Mouse (Mus musculus) thymus, postnatal 10 days (tissue): ENCODE measurements around the gene Cyyr1.
"Not testable (repeated sequence)": the region's sequence is repeated elsewhere in the genome, so short reads cannot be mapped to it uniquely, and the experiment has no call there.

Source experiments
- DNase-seq, 2 experiments: peaks; one replicate each; pipeline ENCODE4 v3.0.0; 2021; ENCODE audit warnings: low spot score in 2 of 2

Gene Cyyr1

DNA sequence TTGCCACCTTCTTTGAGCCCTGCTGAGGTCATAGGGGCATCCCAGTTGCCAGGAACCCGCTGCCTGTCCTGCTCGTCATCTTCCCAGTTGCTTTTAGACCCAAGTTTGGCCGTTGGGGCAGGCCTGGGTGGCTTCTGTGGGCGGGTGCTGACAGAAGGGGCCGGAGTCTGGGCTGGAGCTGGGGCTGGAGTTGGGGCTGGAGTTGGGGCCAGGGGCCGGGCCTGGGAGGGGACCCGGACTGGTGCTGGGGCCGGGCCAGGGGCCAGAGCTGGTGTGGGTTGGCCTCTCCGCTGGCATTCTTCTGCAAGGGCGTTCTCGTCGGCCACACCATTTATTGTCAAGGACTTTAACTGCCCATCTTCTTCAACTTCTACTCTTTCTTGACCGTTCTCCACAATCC is at the start of gene Cyyr1:
Gene Cyyr1, minus strand, starts transcription at position 101 of the 400 bp plus-strand sequence.
- not testable (repeated sequence) for DNase-seq

DNA sequence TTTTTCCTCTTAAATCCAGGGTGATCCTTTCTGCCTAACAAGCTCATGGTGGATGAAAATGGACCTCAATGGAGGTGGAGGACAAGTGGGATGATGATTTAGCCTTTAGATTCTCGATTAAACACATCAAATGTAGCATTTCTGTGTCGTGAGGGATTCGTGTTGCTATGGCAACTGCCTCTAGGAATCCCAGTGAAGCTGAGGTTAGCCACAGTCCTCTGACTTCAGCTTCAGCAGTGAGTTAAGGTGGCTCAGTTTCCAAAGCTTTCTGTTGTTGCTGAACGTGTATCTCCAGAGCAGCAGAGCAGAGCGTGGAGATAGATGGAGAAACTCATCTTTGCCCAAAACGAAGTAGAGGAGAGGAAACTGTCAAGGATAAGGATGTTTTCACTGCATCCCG is 35.6 kb upstream of the Cyyr1 start:
- no peak for DNase-seq

DNA sequence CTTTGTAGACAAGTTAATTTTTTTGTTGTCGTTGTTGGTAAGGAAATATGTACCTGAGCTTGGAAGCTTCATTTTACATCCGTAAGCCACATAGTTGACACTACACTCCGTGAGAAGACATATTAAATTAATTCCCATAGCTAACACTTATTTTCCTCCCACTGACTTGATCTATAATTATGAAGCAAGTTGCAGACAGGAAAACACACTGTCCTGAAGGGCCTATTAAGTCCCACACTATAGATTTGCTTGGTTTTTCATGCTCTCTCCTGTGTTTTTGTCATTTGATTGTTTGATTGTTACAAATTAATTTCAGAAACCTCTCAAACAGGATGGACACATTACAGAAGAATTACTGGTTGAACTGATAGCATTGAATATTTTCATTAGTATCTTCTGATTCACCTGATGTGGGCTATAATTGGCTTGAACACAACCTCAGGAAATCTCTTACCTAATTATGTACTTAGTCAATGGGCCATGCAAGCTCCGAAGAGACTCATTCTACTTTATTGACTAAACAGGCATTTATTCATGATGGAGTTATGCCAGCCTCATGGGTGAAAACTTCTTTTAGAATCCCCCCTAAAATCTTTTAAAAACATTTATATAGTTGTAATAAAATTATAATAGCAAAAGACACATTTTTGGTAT is 34.5 kb upstream of the Cyyr1 start:
- no peak for DNase-seq

DNA sequence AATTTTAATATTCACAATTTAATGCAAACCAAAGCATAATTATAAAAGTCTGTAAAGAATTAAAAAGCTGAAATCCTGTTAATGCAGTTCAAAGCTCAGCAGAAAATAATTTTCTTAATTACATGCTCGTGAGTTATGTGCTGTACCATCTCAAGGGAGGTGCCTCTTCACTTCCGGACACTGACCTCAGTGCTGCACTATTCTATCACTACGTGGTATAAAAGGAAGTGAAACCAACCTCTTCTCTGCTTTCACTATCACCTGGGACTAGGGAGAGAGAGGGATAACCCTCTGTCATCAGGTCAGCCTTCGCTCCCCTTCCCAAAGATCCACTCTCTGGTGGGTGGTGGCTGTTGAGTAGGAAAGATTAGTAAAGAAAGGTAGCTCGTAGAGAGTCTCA is 13.3 kb upstream of the Cyyr1 start:
- no peak for DNase-seq

DNA sequence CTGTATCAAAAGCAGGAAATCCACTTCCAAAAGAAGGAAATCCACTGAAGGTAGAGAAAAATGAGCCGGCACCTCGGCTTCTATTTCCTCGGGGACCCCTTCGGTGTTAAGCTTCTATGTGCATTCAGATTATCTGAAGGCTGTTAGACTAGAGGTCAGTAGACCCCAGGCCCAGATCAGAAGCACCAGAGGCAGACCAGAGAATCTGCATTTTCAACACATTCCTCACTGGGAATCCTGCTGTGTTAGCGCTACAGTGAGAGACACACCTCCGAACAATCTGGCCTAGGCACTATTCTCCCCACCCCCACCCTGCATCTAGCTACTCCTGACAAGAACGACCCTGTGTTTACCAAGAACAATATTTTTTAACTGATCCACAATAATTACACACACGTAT is 641 bp upstream of the Cyyr1 start:
- DNase-seq: no peak

DNA sequence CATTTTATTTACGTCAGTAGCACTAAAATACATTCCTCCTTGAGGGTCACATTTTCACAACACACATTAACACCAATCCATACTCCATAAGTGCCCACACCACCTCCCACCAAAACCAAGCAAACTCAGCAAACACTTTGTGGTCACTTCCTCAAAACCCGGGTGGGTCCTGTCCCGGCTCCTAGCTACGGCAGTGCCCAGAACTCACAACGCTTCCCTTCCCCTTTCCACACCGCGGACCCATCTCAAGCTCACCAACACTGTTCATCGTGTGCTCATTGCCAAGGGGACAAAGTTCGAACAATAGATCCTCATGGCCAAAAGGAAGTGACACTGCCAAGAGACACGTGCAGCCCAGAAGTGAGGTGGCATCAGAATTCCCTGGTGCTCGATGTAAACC is 1.2 kb downstream of the Cyyr1 start:
- DNase-seq: not testable (repeated sequence)

DNA sequence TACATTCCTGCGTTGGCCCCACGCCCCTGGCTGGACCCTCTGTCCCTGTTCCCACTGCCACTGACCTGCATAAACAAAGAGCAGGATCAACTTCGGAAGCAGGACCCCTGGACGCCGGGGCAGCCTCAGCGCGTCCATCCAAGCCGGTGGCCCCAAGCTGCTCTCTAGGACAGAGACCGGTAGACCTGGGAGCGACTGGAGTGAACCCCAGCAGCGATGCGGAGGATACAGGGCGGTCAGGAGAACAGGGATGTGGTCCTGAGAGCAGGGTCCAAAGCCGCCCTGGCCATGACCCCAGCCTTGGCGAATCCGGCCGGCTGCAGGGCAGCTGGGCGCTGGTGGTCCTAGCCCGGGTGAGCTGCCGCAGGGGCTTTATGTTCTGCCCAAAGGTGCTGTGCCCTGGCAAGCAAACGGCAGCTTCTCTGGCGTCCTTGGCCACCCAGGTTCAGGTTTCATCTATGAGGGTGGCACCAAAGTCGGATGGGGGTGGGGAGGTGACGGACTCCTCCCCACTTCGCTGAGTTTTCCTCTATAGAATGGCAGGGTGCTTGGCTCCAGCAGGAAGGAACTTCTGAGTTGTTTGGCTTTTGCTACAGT is 3.1 kb downstream of the Cyyr1 start:
- no peak for DNase-seq

DNA sequence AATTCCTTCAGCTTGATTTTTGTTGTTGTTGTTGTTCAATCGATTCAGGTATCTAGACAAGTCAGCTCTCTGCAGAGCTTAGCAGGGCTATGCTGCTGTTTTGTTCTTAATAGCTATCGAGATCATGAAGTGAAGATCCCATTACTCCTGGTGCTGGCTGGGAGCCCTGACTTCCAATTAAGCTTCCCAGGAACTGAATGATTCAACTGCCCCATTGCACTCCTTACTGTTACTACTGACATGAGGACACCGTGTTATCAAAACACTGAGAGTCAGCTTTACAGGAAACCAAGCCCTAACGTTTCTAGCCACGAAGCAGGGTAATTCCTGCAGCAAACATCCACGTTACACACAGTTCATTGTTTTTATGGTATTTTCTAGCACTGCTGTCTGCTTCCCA is 6.7 kb downstream of the Cyyr1 start:
- no peak for DNase-seq

DNA sequence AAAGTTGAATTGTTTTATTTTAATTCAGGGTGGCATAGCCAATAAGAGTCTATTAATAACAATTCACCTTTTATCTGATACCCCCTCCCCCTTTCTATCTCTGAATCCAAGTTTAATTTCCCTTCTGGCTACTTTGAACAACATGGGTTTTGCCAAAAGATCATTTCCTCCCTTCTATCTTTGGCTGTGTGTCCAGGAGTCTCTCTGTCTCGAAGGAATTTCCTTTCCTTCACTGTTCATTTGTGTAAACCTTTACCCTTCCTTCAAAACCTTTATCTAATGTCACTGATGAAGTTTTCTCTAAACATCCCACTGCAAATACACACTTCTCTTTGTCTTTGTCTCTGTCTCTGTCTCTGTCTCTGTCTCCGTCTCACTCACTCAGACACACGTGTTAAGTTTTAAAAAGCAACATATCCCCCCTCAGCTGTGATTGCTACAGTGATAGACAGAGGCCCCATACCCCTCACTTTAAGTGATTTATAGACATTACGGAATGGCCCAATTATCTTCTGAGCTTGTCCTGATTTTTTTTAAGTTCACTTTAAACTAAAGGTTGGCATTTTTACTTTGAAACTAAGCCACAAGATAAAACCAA is 11.4 kb downstream of the Cyyr1 start:
- DNase-seq: no peak

DNA sequence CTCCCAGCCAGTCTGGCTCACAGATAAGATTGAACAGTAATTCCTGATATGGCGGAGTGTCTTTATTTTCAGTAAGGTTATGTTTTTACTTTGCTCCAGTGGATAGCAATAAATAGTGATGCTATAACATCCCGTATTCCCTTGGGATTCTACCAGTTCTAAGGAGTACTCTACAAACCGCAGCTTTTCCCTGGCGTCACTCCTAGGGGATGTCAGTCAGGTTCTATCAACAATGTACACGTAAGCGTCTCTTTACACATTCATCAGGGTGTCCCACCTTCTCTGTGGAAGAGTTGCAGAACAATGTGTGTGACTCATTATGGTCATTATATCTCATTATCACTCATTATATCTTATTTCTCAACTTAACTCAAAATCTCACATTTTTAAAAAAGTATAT is 12.2 kb downstream of the Cyyr1 start:
- no peak for DNase-seq

DNA sequence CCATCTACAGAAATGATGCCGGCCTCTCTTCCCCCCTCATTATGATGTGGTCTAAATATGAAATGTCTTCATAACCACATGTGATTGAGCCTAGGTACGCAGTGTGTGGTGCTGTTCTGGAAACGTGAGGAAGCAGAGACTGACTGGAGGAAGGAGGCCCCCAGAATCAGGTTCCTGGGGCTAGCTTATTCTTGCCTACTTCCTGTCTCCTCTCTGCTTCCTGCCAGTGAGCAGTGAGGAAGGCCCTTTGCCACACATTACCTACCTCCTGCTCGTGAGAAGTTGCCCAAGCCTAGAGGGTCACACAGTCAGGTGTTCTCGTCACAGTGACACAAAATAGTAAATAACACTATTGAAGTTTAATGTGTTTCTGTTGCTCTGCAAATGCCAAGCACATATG is 14.8 kb downstream of the Cyyr1 start:
- no peak for DNase-seq

DNA sequence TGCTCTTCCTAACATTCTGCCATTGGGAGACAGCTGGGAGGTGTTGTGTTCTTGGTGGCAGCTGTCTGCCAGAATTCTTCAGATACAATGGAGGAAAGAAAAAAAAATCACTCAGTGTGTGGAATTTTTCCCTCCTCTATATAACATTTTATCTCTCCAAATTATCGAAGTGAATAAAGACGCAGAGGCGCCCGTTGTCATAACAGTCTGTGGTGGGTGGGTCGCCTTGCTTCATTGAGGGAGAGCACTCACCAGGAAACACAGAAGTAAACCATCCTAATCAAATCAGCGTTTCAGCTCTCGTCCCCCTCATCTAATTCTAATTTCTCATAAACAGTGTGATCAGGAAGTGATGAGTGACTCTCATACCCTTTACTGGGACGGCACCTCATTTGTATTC is 17.1 kb downstream of the Cyyr1 start:
- no peak for DNase-seq

DNA sequence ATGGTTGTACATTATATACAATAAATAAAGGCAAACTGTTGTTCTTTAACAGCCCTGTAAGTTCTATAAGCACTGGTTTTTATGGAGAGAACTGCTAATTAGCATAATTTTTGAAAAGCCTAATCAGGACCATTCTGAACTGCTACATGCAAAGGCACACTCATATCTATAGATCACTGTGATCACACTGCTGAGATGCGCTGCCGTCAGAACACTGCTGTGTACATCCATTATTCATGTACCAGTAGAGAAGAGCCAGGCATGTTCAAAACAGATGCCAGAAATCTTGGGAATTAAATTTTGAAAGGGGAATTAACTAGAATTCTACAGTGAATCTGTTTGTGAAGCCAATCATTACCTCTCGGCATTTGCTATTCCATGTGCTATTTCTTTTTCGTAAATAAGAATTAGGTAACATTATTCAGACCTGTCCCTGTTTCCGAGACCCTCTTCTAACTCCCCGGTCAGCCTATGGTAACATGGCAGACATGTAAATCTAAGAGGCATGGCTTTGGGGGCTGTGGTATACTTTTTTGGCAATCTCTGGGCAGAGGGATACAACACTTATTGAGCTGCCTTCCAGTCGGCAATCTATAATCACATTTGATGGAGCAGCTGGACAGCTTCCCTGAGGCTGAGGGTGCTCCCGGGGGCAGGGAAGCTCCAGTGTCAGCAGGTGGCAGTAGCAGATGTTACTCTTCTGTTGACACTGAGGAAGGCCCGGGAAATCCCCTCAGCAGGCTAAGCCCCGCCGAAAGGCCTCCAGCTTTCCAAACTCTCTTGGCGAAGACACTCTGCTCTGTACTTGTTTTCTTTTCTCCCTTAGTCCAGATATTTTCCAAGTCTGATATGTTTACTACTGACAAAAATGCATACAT is 25.2 kb downstream of the Cyyr1 start:
- no peak for DNase-seq

DNA sequence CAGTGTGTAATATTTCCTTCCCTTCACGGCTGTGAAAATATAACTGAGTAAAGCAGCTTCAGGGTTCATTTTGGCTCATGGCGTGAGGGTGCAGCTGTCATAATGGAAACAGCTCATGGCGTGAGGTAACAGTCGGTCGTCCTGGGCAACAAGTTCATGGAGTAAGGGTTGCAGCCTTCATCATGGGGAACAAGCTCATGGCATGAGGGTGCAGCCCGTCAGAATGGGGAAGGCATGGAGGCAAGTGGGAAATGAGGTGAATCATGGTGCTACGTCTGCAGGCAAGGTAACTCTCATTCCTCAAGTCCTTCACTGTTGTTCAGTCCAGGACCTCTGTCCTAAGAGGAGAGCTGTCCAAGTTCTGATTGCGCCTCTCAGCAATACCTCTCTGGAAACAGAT is 28.6 kb downstream of the Cyyr1 start:
- DNase-seq: no peak

DNA sequence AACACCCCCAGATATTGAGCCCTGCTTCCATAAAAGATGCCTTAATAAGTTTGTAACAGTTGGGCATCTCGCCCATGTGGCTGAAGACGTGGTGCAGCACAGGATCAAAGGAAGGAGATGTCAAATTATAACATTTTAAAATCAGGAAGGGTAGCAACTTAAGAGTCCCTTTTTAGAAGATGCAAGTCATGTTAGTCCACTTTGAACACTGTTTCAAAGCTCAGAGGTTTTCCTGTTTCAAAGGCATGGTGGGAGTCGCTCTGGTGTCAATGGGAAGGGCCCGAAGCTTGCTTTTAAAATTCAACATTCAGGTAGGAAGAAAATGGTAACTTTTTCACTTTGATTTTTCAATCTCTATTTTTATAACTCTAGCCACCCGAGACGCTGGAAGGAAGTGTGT is 45.9 kb downstream of the Cyyr1 start:
- no peak for DNase-seq

DNA sequence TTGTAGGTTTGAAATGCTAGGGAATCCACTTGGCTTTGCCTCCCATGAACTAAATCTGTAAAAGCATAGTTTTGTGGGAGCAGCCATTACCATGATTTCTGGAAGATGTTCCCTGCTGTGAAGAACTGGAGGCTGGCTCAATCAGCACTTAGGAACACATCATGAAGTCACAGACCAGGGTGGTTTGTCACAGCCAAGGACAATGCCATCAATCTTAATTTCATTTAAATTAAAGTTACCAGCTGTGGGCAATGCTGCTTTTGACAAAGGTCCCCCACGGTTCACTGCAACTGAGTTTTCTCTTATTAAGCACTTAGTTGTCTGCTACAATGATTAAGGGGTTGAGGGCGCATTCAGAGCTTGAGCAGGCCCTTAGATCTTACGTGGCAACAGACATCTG is 48.1 kb downstream of the Cyyr1 start:
- DNase-seq: no peak

DNA sequence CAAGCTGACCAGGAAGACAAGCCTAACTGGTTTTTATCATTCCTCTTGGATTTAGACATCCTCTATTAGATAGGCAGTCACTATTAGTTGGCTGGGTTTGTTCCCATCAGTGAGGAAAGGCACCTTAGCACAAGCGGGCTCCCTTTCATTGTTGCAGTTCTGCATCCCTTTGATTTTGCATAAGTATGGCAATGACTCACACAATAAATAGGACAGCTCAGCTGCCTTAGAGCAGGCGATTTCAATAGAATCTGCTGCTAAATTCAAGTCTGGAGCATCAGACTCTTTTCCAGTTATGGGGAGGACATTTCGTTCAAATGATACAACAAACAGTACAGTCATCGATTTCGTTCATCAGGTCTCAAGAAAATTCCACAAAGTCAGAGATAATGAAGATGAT is 49.8 kb downstream of the Cyyr1 start:
- no peak for DNase-seq

DNA sequence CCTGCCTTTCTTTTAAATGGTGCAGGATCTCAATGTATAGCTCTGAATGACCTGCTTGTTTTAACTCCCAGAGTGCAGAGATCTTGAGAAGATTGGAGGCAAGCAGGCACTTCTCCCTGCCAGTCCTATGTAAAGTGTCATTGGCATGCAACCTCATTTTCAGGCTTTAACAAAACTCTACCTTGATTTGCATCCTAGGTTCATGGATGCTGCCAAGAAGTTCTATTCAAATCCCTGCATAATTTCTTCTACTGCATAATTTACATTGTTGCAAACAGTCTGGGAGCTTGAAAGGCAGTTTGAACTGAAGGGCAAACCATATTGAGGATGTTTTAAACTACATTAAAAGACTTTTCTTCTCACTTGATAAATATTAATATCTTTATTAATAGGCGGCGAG is 57.4 kb downstream of the Cyyr1 start:
- no peak for DNase-seq

DNA sequence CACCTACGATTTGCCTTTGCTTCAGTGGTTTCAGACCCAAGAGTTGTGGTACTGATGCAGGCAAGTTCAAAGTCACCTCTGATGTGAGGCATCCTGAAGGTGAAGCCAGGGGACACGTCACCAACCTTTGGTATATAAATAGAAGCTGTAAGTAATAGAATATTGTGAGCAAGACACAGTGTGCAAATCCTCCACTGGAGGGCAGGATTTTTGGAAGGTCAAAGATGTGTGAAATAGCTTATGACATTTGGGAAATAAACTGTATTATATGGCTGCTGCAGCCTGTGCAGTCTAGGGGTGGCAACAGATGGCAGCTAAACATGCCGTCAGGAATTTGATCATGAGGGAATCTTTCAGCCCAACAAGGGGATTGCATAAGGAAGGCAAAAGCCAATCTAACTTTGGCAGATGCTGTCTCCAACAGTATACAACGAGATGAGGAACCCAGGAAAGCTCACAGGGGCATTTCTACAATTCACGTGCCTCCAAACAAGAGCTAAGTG is 65.0 kb downstream of the Cyyr1 start:
- DNase-seq: no peak

DNA sequence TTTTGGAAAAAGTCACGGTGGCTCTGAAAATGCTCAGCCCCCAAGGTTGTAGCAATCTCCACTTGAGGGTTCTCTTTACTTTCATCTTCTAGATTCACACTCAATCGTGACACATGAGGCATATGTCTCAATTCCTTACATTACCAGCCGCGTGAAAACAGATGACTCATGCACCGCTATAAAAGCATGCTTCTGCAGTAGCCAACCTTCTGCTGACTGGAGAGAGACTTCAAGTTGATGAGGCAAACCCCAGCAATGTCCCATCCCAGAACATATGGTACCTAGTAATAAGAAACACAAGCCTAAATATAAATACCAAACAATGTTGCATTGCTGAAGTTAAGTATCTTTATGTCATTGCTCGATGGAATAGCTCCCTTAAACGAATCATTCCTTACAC is 65.9 kb downstream of the Cyyr1 start:
- no peak for DNase-seq

DNA sequence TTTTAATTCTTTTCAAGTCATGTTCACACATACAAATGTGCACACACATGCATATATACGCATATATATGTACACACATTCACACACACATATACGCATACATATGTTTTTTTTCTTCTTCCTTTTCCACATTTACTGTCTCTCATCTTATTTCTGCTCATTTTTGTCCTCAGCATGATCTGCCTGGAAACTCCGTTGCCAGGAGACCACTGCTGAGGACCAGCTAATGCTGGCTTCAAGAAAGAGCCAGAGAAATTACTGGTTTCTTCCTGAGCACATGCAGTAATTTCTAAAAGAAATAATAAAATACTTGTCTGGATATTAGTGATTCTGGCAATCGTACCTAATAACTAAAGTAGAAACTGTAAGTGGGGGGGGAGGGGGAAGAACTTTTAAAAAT is 68.6 kb downstream of the Cyyr1 start:
- no peak for DNase-seq

DNA sequence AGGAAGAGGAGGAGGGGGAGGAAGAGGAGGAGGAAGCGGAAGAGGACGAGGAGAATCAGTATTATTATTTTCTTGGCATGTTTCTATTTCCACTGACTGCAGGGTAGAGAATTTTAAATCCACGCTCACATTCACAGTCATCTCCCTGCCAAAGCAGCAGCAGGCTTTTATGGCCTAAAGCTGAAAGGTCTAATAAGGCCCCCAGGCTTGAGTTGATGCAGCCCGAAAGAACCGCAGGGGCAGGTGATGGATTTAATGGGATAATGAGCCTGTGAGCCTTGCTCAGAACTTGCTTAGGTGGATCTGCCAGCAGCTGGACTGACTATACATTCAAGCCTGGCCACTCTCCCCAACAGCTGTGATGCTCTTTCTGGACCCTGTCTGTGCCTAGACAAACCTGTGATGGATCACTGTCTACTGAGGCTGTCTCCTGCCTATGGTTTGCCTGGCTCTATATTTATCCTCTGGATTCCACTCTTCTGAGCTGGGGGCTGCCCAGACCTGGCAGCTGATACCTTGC is 78.6 kb downstream of the Cyyr1 start:
- no peak for DNase-seq
